Comparison of ENCODE assay signal across 13 mouse cellular contexts in genomic region chr5:148984961-148985360, GRCm38 (mm10). TPM values are rescaled to one million over a fixed set of nuclear protein-coding genes. Genes with fewer than 3 reads are reported as not detected.
"Had no signal": no experiment of that assay in that cellular context is flagged by ENCODE, and none has a peak within 500 bp of the region (broad histone marks: within the 10 kb centered on the region; RNA-seq: fewer than 3 reads in every experiment).

No protein-coding gene starts in this region.

- H3K4me3 ChIP-seq: left cerebral cortex, adult 2 months; limb, embryonic 15.5 days; liver, embryonic 12.5 days; midbrain, embryonic 12.5 days; neural tube, embryonic 13.5 days had no signal

- H3K36me3 ChIP-seq: liver, embryonic 12.5 days; midbrain, embryonic 12.5 days had no signal

- H3K27ac ChIP-seq: left cerebral cortex, adult 2 months; limb, embryonic 15.5 days; liver, embryonic 12.5 days; midbrain, embryonic 12.5 days; neural tube, embryonic 13.5 days had no signal

- H3K9ac ChIP-seq: limb, embryonic 15.5 days; liver, embryonic 12.5 days; midbrain, embryonic 12.5 days; neural tube, embryonic 13.5 days had no signal

- DNase-seq: kidney, postnatal 14 days; retina, postnatal 1 day; right cerebral cortex, postnatal 4 days; spleen, adult 18-20 months; thymus, postnatal 36 days had no signal

- H3K4me1 ChIP-seq: limb, embryonic 15.5 days; midbrain, embryonic 12.5 days; neural tube, embryonic 13.5 days had no signal

- H3K27me3 ChIP-seq: limb, embryonic 15.5 days; liver, embryonic 12.5 days; midbrain, embryonic 12.5 days; neural tube, embryonic 13.5 days had no signal

- ATAC-seq: liver, embryonic 12.5 days; midbrain, embryonic 16.5 days had no signal

- H3K4me2 ChIP-seq: limb, embryonic 15.5 days; liver, embryonic 12.5 days; midbrain, embryonic 12.5 days; neural tube, embryonic 13.5 days had no signal

RNA-seq across cellular contexts. Expression of gene Gm42791, which starts 10.0 kb away (rescaled TPM):
- polyA plus RNA-seq: large intestine, adult 2 months; stomach, embryonic 14.5 days had no signal
